Mouse (Mus musculus): ENCODE measurements at regions not wholly inside any gene's neighbourhood (a gene's known extent, or its start where the extent isn't known, plus 50 kb on each side); places are given as distances from the start of the nearest gene placed in this dataset.

DNA sequence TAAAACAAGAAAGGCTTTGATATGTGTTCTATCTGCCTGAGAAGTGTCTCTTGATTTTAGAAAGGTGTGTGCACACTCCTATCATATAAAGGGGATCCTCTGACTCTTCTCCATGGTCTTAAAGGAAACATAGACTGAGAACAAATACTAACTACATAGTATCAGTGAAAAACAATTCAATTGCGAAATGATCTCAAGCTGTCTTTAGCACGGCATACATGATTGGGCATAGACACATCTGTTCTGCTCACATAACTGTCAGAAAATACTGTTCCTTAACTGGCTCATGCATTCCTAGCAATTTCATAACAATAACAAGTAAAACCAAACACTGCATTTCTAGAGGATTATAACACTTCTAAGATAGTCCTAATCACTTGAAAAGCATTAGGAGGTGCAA lies 95.5 kb upstream of the Kitl start:
- 71% methylated on average over 2 of the region's 2 CpGs for WGBS
- Histone ChIP-seq H3K36me3 (no peaks in the 10 kb centered on the region), H3K4me3 (replicated peaks) (no peak overlapping the region), H3K27ac (no peak overlapping the region), H3K9ac (no peak overlapping the region), H3K4me2 (replicated peaks) (no peak overlapping the region), H3K4me1 (replicated peaks) (0 out of 2 replicates have a peak, but pooled peaks cover 5% of the 10 kb centered on the region), H3K27me3 (replicated peaks) (no peaks in the 10 kb centered on the region), H3K9me3 (no peaks in the 10 kb centered on the region)
- no peak for ATAC-seq

DNA sequence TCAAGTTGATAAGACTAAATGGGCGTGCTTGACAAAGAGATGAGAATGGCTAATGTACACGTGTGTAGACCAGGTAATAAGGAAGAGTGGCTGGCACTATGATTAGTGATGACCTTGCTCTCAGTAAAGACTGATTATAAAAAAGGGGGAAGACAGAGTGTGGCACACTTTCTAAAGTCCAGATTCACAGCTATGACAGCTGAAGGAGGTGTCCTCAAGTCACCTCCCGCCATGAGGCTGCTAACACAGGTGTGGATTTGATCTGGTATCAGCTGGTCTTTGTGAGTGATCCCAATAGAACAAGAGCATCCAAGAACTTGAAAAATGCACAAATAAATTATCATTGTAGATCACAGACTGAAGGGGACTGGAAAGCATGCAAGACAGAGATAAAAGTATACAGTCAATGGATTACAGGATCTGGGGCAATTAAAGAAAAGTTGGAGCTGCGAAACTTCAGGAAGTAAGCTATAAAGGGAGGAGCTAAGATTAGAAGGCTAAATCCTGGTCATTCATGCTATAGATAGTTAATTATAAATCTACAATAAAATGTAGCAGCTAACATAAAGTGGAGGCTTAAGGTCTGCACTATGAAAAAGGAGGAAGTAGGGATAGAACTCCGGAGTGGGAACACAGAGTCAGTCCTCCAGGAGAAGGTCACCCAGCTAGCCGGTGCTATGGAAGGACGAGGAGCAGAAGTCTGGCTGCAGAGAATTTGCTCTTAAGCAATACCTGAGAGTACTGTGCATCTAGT lies 96.7 kb upstream of the Kitl start:
- WGBS, result 65% methylated on average over 7 of the region's 7 CpGs
- H3K9ac ChIP-seq, result no peak overlapping the region
- H3K9me3 ChIP-seq, result no peaks in the 10 kb centered on the region
- no peak overlapping the region for H3K4me3 ChIP-seq (replicated peaks)
- no peak overlapping the region; the same call in 1 of the 2 replicates for H3K27ac ChIP-seq
- no peaks in the 10 kb centered on the region for H3K36me3 ChIP-seq
- no peaks in the 10 kb centered on the region for H3K27me3 ChIP-seq (replicated peaks)
- H3K4me1 ChIP-seq (replicated peaks), result 0 out of 2 replicates have a peak, but pooled peaks cover 5% of the 10 kb centered on the region
- peak; percentile 90 for ATAC-seq
- no peak overlapping the region for H3K4me2 ChIP-seq (replicated peaks)

DNA sequence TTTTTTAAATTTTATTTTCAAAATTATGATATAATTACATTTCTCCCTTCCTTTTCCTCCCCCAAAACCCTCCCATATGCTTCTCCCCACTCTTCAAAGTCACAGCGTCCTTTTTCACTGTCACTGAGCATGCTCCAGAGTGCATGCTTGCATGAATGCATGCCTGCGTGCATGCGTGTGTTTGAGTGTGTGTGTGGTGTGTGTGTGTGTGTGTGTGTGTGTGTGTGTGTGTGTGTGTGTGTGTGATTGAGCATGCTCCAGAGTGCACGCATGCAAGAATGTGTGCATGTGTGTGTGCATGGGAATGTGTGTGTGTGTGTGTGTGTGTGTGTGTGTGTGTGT lies 101.6 kb upstream of the Kitl start:
- no peaks in the 10 kb centered on the region for H3K9me3 ChIP-seq
- no peaks in the 10 kb centered on the region for H3K27me3 ChIP-seq (replicated peaks)
- 57% methylated on average over 4 of the region's 4 CpGs for WGBS
- H3K4me1 ChIP-seq (replicated peaks), result no peaks in the 10 kb centered on the region
- H3K9ac ChIP-seq, result no peak overlapping the region
- no peaks in the 10 kb centered on the region for H3K36me3 ChIP-seq
- H3K4me2 ChIP-seq (replicated peaks), result peak overlapping the region; percentile 57
- ATAC-seq, result no peak
- 0 out of 2 replicates have a peak overlapping the region, but pooled peaks have one; percentile 37 for H3K4me3 ChIP-seq (replicated peaks)
- no peak overlapping the region for H3K27ac ChIP-seq

DNA sequence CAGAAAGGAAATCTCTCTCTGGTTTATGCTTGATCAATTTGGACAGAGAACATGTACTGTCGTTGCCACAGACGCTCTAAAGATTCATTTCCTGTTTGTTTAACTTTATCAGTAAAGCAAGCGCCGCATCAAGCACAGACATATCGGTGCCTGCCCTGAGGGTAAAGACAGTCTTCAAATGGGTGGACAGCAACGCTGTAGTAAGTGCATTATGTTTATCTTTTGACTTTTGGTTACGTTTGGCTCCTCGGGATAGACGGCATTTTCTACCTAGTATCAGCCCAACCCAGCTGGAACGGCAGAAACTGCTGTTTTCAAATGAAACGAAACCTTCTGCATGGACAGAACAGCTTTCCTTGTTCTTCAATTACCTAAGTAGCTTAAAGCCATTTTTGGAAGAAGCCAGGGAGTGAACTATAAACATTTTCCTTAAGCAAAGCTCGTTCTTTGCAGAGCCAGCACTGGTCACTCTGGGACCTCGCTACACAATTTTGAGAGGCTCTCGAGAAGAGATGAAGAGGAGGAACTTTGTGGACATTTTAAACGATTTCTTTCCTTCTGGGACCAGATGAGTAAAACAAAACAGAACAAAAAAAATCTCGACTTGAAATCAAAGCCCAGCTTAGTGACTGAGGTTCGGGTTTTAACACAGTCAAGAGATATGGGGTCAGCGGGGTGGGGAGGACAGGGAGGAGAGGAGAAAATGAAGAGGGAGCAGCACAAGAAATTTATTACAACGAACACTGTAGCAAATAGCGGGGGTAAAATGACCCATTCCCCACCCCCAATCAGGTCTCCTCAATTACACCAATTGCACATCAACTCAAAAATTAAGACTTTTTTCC lies 102.2 kb upstream of the Kitl start:
- H3K36me3 ChIP-seq, result no peaks in the 10 kb centered on the region
- WGBS, result 9% methylated on average over 20 of the region's 20 CpGs
- ATAC-seq, result peak; percentile 63

DNA sequence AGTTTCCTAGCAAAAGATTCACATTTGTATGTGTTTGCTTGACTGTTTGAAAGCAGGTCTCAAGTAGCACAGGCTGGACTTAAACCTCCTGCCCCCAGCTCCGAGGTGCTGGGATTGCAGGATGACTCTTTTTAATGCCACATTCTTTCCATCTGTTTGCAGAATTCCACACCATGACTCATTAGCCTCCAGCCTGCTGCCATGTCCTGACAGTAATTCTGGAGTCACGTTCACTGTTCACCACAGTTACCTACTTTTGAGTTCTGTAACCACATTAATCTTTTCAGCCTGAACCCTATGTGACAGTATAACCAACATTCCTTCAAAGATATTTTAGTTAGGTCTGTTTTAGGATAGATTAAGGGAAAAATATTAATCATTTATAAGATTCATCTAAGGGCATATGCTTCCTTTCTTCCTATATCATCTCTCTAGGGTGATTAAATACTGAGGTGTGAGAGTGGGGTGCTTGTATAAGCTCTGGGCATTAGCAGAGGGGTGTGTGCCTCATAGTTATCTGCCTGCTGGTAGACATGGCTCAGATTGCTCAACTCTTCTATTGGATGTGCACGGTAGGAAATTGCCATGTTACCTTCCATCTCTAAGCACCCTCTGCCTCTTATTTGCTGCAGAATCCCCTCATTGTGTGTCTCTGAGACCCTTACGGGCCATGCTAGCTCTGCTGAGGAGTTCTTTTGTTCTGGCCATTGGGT lies 105.3 kb upstream of the Kitl start:
- H3K27me3 ChIP-seq (replicated peaks), result no peaks in the 10 kb centered on the region
- no peaks in the 10 kb centered on the region for H3K9me3 ChIP-seq
- H3K36me3 ChIP-seq, result no peaks in the 10 kb centered on the region
- no peak overlapping the region for H3K4me2 ChIP-seq (replicated peaks)
- no peaks in the 10 kb centered on the region for H3K4me1 ChIP-seq (replicated peaks)
- H3K9ac ChIP-seq, result no peak overlapping the region
- no peak overlapping the region for H3K4me3 ChIP-seq (replicated peaks)
- no peak overlapping the region for H3K27ac ChIP-seq
- WGBS, result 58% methylated on average over 4 of the region's 4 CpGs
- no peak for ATAC-seq

More for the DNA sequence above, 102.2 kb upstream of the Kitl start:
- Histone ChIP-seq H3K4me3 (replicated peaks) (peak overlapping the region; percentile 37), H3K27me3 (replicated peaks) (no peaks in the 10 kb centered on the region), H3K9ac (peak overlapping the region; percentile 20), H3K4me2 (replicated peaks) (peak overlapping the region; percentile 57), H3K9me3 (no peaks in the 10 kb centered on the region), H3K27ac (peak overlapping the region; percentile 74), H3K4me1 (replicated peaks) (no peaks in the 10 kb centered on the region)

DNA sequence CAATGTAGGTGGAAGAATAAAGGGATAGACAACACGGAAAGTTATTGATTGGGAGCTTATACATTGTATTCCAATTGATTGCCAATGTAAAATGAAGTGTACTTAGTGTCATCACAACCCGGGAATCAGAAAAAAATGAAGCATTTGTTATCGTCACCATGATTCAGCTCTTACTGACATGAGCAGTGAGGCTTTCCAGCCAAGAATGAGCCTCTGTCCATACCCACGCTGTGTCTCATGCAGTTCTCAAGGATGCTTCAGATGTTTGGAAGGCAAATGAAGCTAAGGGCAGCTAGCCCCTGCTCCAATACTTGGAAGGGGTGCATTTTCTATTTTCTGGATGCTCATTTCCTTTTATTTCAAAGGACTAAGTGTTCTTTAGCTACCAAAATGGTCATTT lies 107.4 kb upstream of the Kitl start:
- Histone ChIP-seq H3K4me2 (replicated peaks) (no peak overlapping the region), H3K27ac (no peak overlapping the region), H3K4me3 (replicated peaks) (no peak overlapping the region), H3K9ac (no peak overlapping the region), H3K9me3 (no peaks in the 10 kb centered on the region), H3K27me3 (replicated peaks) (no peaks in the 10 kb centered on the region), H3K36me3 (no peaks in the 10 kb centered on the region), H3K4me1 (replicated peaks) (no peaks in the 10 kb centered on the region)
- 82% methylated on average over 4 of the region's 4 CpGs for WGBS
- ATAC-seq, result no peak

DNA sequence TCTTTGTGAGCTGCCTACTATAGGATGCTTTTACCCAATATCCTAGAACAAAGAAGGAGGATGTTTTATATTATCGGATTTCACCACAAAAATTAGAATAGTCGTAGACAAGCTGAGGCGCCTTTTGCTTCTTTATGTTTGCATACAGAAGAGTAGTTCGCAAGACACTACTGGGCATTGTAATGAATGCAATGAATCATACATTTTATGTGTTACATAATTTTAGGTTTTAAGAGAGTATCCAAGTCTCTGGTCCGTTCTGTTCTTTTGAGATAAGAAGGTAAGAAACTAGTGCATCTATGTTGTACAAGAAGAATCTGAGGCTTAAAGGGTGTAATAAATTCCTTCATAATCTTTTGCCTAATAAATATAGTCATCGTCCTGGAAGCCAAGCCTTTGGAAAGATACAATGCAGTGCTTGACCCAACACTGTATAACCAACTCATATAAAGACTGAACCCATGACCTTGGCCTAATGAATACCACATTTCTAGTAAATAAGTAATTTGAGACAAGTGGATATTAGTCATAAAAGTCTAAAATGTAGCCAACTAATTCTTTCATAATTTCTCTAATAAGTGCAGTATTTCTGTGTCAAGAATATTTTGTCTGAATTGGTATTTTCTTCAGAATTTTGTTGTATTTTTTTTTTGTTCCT lies 108.5 kb upstream of the Kitl start:
- no peak overlapping the region for H3K9ac ChIP-seq
- peak; percentile 39; the same call in 1 of the 2 replicates for ATAC-seq
- H3K36me3 ChIP-seq, result no peaks in the 10 kb centered on the region
- no peak overlapping the region for H3K27ac ChIP-seq
- no peaks in the 10 kb centered on the region for H3K9me3 ChIP-seq
- no peak overlapping the region for H3K4me2 ChIP-seq (replicated peaks)
- no peaks in the 10 kb centered on the region for H3K4me1 ChIP-seq (replicated peaks)
- H3K27me3 ChIP-seq (replicated peaks), result no peaks in the 10 kb centered on the region
- no peak overlapping the region for H3K4me3 ChIP-seq (replicated peaks)
- 79% methylated on average over 6 of the region's 6 CpGs for WGBS

DNA sequence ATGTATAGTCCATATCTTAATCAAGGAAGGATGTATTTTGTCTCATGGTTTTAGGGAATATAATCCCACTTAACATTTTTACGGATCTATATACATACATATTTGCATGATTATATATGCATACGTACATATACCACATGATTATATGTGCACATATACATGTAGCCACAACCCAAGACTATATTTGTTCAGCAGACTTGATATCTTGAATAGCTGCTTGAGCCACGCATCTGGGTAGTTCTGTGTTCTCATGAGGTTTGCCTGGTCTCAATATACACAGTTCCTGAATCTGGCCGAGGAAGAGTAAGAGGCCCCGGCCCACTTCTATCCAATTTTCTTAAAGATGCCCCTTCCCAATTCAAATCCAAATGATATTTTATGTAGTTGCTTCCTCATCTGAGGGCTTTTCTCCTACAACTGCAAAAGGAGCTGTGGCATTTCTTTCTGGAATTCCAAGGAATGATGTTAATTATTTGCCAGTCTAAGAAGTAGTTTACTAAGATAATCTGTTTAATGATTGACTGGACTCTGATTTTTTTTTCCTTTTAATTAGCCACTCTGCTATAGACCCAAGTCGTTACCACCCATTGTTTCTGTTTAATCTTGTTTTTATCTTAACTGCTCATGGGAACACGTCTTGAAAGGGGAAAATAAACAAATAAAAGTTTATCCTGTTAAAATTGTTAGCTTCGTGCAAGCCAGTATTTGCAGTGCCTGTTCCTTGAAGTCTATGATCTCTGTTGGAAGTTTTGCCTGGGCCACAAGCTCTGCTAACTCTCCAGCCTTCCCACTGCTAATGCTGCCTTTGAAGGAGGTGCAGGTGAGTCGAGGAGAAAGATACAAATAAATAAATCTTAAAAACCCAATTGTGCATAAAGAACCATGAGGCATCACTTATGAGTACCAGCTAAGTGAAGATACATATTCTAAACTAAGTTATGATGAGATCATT lies 112.9 kb upstream of the Kitl start:
- Histone ChIP-seq H3K27me3 (replicated peaks) (no peaks in the 10 kb centered on the region), H3K36me3 (no peaks in the 10 kb centered on the region), H3K4me2 (replicated peaks) (no peak overlapping the region), H3K9me3 (no peaks in the 10 kb centered on the region), H3K4me3 (replicated peaks) (no peak overlapping the region), H3K9ac (no peak overlapping the region), H3K27ac (no peak overlapping the region), H3K4me1 (replicated peaks) (no peaks in the 10 kb centered on the region)
- 50% methylated on average over 9 of the region's 9 CpGs for WGBS
- peak; percentile 91 for ATAC-seq

DNA sequence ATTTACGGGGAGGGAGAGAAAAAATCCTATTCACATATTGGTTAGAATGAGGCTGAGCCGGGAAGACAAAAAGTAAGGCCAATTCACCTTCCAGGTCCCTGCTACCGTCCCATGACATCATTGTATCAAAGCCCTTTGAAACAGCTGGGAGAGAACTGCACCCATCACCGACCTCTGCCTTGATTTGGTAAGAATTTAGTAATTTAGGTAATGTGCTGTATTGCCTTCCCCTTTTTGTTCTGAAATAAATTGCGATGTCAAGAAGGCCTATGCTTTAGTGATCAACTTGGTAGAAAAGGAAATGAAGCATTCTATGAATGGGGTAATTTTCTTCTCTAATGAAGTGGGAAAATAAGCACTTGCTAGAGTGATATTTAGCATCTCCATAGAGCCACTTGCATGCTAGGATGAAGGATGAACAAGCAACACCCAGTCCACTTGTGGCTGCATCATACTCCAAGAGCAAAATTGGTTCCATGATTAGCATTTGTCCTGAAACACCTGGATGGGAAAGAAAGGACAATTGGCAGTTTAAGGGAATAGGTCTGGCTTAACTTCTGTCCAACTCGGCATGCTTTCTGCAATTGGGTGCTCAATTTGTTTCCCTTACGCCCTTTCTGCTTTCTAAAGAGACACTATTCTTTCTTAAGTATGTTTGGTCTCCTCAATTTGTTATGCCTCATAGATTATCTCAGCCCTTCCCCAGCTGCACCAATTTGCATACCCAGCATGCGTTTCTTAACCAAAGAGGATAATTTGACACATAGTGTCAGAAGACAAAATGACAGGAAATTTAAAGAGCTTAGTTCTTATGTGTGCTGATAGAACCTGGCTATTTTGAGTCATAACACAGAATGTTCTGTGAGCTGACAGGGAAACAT lies 114.2 kb upstream of the Kitl start:
- no peaks in the 10 kb centered on the region for H3K4me1 ChIP-seq (replicated peaks)
- no peaks in the 10 kb centered on the region for H3K9me3 ChIP-seq
- 83% methylated on average over 8 of the region's 8 CpGs for WGBS
- H3K27me3 ChIP-seq (replicated peaks), result no peaks in the 10 kb centered on the region
- H3K4me3 ChIP-seq (replicated peaks), result no peak overlapping the region
- H3K27ac ChIP-seq, result no peak overlapping the region
- H3K4me2 ChIP-seq (replicated peaks), result no peak overlapping the region
- no peak overlapping the region for H3K9ac ChIP-seq
- no peaks in the 10 kb centered on the region for H3K36me3 ChIP-seq
- no peak for ATAC-seq

DNA sequence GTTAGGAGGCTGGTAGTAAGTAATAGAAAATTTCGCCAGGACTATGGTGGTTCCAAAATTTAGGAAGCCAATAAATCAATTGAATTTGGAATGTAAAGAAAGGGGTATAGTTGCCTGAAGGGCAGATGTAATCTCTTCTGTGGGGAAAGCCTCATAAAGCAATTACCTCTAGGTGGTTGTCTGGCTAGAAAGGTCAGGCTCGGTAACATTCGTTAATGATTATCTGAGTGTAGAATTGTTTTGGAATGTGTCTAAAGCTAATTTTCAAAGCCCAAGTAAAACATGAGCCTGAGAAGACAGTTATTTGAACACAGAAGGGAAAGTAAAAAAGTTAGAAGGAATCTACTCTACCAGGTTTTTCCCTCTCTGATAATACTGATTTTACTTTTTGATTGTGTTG lies 121.4 kb upstream of the Kitl start:
- WGBS, result 27% methylated on average over 3 of the region's 3 CpGs
- no peak overlapping the region for H3K9ac ChIP-seq
- H3K36me3 ChIP-seq, result no peaks in the 10 kb centered on the region
- H3K9me3 ChIP-seq, result no peaks in the 10 kb centered on the region
- no peaks in the 10 kb centered on the region for H3K27me3 ChIP-seq (replicated peaks)
- ATAC-seq, result peak; percentile 70
- no peaks in the 10 kb centered on the region for H3K4me1 ChIP-seq (replicated peaks)
- H3K4me2 ChIP-seq (replicated peaks), result no peak overlapping the region
- H3K27ac ChIP-seq, result no peak overlapping the region
- no peak overlapping the region for H3K4me3 ChIP-seq (replicated peaks)

All from intestine, embryonic 15.5 days (tissue).